Mouse (Mus musculus) midbrain, embryonic 11.5 days (tissue): ENCODE data around the gene Zfhx2. TPM values are rescaled to one million over a fixed set of nuclear protein-coding genes. Genes with fewer than 3 reads are reported as not detected.

ENCODE experiments used
- ATAC-seq: fragments of 200-750 bp; cut with Nextera tagmentation; 2 replicates; pipeline ENCODE4 v1.8.0; 2017; ENCODE audit warnings: moderate TSS enrichment, moderate library complexity; ENCODE audit not compliant: low FRiP score
- DNase-seq: peaks from one replicate; pipeline ENCODE4 v3.0.0; 2015; ENCODE audit warnings: low spot score; ENCODE audit errors: missing footprints
- H3K27ac ChIP-seq: fragments of 300-500 bp; sonication (generic); 2 replicates; pipeline ENCODE4 v1.5.1; 2014; ENCODE audit warnings: low read depth, low read length
- H3K27me3 ChIP-seq: fragments of 300-500 bp; sonication (generic); 2 replicates; pipeline ENCODE4 v1.6.1; 2014; ENCODE audit warnings: mild to moderate bottlenecking, low read length, moderate library complexity, mixed read lengths; ENCODE audit not compliant: control insufficient read depth, insufficient read depth
- H3K36me3 ChIP-seq: fragments of 300-500 bp; sonication (generic); 2 replicates; pipeline ENCODE4 v1.6.1; 2014; ENCODE audit warnings: mild to moderate bottlenecking, low read length, moderate library complexity, mixed read lengths; ENCODE audit not compliant: control insufficient read depth, insufficient read depth
- H3K4me1 ChIP-seq: fragments of 300-500 bp; sonication (generic); 2 replicates; pipeline ENCODE4 v1.6.1; 2014; ENCODE audit warnings: low read length; ENCODE audit not compliant: control insufficient read depth, insufficient read depth
- H3K4me2 ChIP-seq: fragments of 300-500 bp; sonication (generic); 2 replicates; pipeline ENCODE4 v1.6.1; 2014; ENCODE audit warnings: mild to moderate bottlenecking, moderate library complexity
- H3K4me3 ChIP-seq: fragments of 300-500 bp; sonication (generic); 2 replicates; pipeline ENCODE4 v1.5.1; 2014; ENCODE audit warnings: low read depth, low read length
- H3K9ac ChIP-seq: fragments of 300-500 bp; sonication (generic); 2 replicates; pipeline ENCODE4 v1.6.1; 2014; ENCODE audit warnings: low read length
- H3K9me3 ChIP-seq: fragments of 300-500 bp; sonication (generic); 2 replicates; pipeline ENCODE4 v1.6.1; 2016; ENCODE audit warnings: low read length; ENCODE audit not compliant: control insufficient read depth
- WGBS: fragments of 180-500 bp; shearing (Covaris S2); extraction: QIAGEN DNeasy Blood & Tissue Kit; methylation state at CpG from one replicate; pipeline ENCODE4 v1.1.7; 2014; 5-methylcytosine and 5-hydroxymethylcytosine counted together
- polyA plus RNA-seq: library from polyadenylated mRNA; unstranded; fragments of >200 nt; fragmentation: Nextera tagmentation; extraction: Ambion mirVana; gene quantifications from 2 replicates; pipeline ENCODE4 v1.2.1, GENCODE M21; 2014

Gene Zfhx2
- polyA plus RNA-seq, 1 experiment from 2014 or later = 11.5 TPM

DNA sequence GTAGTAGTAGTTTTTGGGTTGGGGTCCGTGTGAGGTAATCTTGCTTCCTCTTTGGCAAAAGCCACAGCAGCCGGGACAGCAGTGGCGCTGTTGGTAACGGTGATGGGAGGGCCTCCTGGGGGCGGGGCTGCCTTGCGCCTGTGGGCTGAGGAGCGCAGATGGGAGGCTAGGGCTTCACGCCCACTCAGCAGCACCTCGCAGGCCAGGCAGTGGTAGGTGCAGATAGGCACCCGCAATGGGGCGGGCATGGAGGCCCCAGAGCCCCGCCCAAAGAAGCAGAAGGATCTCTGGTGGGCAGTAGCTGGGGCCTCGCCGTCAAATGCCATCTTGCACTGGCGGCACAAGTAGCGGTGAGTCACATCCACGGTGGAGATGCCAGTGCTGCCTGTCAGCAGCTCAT is 29.5 kb downstream of the Zfhx2 start:
- H3K4me3 ChIP-seq = no peak overlapping the region
- H3K4me2 ChIP-seq = no peak overlapping the region
- peaks cover 16% of the 10 kb centered on the region for H3K4me1 ChIP-seq
- 34% methylated on average over 17 of the region's 17 CpGs for WGBS
- ATAC-seq = peak; percentile 68
- H3K9ac ChIP-seq = no peak overlapping the region
- H3K9me3 ChIP-seq = no peaks in the 10 kb centered on the region
- DNase-seq = no peak
- H3K27me3 ChIP-seq = no peaks in the 10 kb centered on the region
- no peak overlapping the region for H3K27ac ChIP-seq
- H3K36me3 ChIP-seq = peaks cover 7% of the 10 kb centered on the region

DNA sequence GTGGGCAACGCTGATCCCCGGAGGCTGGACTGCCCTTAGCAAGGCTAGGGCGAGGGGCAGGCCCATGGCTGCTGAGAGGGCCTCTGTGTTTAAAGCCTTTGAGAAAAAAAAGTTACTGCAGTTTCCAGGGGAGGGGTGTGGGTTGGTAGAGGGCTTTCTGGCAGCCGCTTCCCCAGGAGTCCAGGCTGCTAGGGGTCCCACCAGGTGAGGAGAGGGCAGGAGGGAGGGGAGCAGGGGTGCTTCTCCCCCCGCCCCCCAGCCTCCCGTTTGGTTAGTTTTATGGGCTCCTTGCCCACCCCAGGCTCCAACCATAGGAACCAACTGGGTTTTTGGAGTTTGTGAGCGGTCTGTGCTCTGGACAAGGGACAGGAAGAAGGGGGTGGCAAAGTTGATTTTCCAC is 30.3 kb downstream of the Zfhx2 start:
- WGBS = 39% methylated on average over 7 of the region's 7 CpGs
- Histone ChIP-seq H3K4me3 (no peak overlapping the region), H3K9me3 (no peaks in the 10 kb centered on the region), H3K36me3 (peaks cover 7% of the 10 kb centered on the region), H3K9ac (no peak overlapping the region), H3K4me2 (no peak overlapping the region), H3K4me1 (peaks cover 16% of the 10 kb centered on the region), H3K27me3 (no peaks in the 10 kb centered on the region), H3K27ac (no peak overlapping the region)
- no peak for DNase-seq
- ATAC-seq = no peak

DNA sequence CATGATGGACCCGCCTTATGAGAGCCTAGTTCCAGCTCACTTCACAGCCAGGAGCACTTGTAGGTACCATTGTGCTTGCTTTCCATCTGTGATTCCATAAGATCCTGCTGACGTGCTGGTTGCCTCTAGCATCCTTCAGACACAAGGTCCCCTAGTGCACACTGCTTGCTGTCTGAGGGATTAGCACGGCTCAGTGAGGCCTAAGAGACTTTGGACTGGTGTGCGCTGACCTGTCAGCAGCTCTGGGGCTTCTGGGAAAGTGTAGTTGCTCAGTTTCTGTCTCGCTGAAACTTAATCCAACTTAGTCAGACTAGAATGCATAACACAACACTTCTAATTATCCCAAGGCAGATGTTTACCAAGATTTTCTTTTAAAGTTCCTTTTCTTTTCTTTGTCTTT is 32.2 kb downstream of the Zfhx2 start:
- H3K9ac ChIP-seq = no peak overlapping the region
- H3K36me3 ChIP-seq = peaks cover 3% of the 10 kb centered on the region
- H3K9me3 ChIP-seq = no peaks in the 10 kb centered on the region
- DNase-seq (no peak), ATAC-seq (peak; percentile 45; the same call in 1 of the 2 replicates)
- no peak overlapping the region for H3K4me3 ChIP-seq
- 31% methylated on average over 5 of the region's 5 CpGs for WGBS
- peaks cover 16% of the 10 kb centered on the region for H3K4me1 ChIP-seq
- H3K27ac ChIP-seq = peak overlapping the region; percentile 22; the same call in 1 of the 2 replicates
- no peaks in the 10 kb centered on the region for H3K27me3 ChIP-seq
- no peak overlapping the region for H3K4me2 ChIP-seq

DNA sequence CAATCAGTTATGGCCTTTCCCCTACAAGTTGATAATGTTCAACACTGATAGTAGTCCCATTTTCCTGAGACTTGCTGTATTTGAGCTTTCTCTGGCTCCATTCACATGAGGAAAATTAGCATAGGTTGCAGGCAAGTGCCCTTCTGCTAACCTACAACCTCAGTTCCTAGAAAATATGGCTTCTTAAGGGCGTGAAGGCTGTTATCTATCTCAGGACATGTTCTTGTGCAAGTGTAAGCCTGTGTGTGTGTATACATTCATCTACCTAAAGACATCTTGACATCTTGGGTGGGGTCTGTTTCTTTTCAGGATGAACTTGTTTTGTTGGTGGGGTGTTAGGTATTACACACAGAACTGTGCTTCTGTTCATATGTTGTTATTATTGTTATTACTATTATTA is 33.1 kb downstream of the Zfhx2 start:
- no peaks in the 10 kb centered on the region for H3K9me3 ChIP-seq
- no peaks in the 10 kb centered on the region for H3K27me3 ChIP-seq
- H3K4me2 ChIP-seq = no peak overlapping the region
- no peak overlapping the region for H3K27ac ChIP-seq
- 84% methylated on average over 1 of the region's 1 CpGs for WGBS
- no peak overlapping the region for H3K9ac ChIP-seq
- no peak for ATAC-seq
- peaks cover 16% of the 10 kb centered on the region for H3K4me1 ChIP-seq
- DNase-seq = no peak
- H3K36me3 ChIP-seq = peaks cover under 1% of the 10 kb centered on the region
- no peak overlapping the region for H3K4me3 ChIP-seq

DNA sequence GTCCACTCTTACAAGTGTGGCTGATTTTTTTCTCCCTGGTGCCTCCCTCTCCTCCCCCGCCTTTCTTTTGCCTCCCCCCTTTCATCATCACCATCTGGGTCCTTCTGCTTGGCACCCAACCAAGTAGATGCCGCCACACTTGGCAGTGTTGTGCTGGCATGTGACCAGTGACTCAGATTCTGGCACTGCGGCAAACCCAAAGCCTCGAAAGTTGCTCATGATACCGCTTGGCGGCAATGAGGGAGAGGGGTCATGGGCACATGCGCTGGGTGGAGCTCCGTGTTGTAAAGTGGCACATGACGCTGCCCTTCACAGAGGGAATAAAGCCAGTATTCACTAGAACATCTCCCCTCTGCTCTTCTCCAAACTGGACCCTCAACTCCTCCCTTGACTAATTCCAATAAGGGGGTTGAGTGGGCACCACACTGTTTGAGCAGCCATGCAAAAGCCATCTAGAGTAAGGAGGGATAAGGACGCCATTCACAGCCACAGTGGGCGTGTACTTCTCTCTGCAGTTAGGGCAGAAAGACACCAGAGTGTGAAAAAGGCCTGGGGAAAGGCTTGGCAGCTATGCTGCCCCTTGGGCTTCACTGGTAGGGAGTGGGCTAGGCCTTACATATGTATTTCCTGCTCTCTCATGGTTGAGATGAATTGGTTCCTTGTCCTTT is 36.8 kb downstream of the Zfhx2 start:
- no peak for DNase-seq
- no peak for ATAC-seq
- Histone ChIP-seq H3K4me2 (no peak overlapping the region), H3K4me1 (peaks cover 4% of the 10 kb centered on the region), H3K4me3 (no peak overlapping the region), H3K9ac (no peak overlapping the region), H3K27ac (no peak overlapping the region), H3K36me3 (no peaks in the 10 kb centered on the region; the same call in 1 of the 2 replicates), H3K27me3 (no peaks in the 10 kb centered on the region), H3K9me3 (no peaks in the 10 kb centered on the region)
- WGBS = 85% methylated on average over 11 of the region's 11 CpGs

DNA sequence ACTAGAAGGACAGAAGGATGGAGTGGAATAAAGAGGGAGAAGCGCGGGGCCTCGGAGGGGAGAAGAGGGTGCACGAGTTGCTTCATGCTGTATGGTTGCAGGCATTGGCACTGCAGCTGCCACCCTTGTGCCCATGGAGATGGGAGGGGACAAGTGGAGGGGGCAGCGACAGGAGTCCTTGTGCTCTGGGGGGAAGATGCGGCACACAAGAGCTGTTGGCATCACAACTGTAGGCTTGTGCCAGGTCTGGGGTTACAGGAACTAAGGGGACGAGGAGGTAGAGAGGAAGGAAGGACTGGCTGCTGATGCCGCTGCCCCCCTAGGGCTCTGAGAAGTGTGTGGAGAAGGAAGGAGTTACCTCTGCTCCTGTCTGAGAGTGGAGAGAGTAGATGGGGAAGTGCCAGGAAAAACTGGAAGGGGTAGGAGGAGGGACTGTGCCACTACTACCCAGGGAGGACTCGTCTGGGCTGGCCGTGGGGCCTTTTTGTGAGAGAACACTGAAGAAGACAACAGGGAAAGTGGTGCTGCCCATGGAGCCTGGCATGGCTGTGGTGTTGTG is 37.9 kb downstream of the Zfhx2 start:
- Histone ChIP-seq H3K9ac (no peak overlapping the region), H3K27ac (no peak overlapping the region), H3K4me2 (no peak overlapping the region), H3K4me3 (no peak overlapping the region), H3K27me3 (no peaks in the 10 kb centered on the region), H3K9me3 (no peaks in the 10 kb centered on the region), H3K36me3 (no peaks in the 10 kb centered on the region), H3K4me1 (no peaks in the 10 kb centered on the region)
- no peak for DNase-seq
- ATAC-seq = no peak
- WGBS = 88% methylated on average over 10 of the region's 10 CpGs

DNA sequence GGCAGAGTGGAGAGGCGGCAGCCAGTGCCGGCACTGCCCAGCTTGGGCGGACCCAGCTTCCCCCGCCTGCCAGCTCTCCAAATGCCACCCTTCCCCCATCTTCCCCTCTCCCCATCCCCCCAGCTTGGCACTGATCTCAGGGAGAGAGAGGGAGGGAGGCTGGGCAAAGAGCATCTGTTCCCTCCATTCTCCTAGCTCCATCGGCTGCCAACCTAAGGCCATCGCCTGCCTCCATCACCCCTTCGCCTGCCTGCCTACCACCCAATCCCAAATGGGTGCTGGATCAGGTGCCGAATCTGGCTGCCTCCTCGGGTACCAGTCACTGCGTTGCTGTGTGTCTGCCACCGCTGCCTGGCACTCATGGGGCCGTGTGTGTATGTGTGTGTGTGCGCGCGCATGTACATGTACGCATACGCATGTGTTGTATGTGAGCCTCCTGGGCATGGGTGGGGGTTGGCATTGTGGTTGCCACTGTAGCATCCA is 38.4 kb downstream of the Zfhx2 start:
- no peaks in the 10 kb centered on the region for H3K36me3 ChIP-seq
- H3K9me3 ChIP-seq = no peaks in the 10 kb centered on the region
- H3K4me2 ChIP-seq = no peak overlapping the region
- ATAC-seq (no peak), DNase-seq (no peak)
- H3K4me1 ChIP-seq = no peaks in the 10 kb centered on the region
- H3K4me3 ChIP-seq = no peak overlapping the region
- no peak overlapping the region for H3K9ac ChIP-seq
- no peak overlapping the region for H3K27ac ChIP-seq
- WGBS = 93% methylated on average over 17 of the region's 17 CpGs
- no peaks in the 10 kb centered on the region for H3K27me3 ChIP-seq

DNA sequence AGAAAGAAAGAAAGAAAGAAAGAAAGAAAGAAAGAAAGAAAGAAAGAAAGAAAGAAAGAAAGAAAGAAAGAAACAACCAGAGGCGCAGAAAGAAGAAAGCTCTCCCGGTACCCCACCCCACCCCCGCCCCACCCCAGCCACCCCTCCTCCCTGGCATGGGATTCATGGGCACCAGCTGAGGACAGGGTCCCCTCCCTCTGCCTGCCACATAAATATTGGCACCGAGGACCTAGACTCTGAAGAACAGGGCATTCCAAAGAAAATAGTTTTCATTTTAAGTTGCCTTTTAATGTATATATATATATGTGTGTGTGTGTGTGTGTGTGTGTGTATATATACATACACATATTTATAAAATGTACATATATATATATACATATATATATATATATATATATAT is 39.1 kb downstream of the Zfhx2 start:
- Histone ChIP-seq H3K9ac (no peak overlapping the region), H3K27ac (no peak overlapping the region), H3K4me3 (no peak overlapping the region), H3K9me3 (no peaks in the 10 kb centered on the region), H3K4me1 (no peaks in the 10 kb centered on the region), H3K4me2 (no peak overlapping the region), H3K27me3 (no peaks in the 10 kb centered on the region), H3K36me3 (no peaks in the 10 kb centered on the region)
- no peak for DNase-seq
- WGBS = 93% methylated on average over 4 of the region's 4 CpGs
- ATAC-seq = no peak

DNA sequence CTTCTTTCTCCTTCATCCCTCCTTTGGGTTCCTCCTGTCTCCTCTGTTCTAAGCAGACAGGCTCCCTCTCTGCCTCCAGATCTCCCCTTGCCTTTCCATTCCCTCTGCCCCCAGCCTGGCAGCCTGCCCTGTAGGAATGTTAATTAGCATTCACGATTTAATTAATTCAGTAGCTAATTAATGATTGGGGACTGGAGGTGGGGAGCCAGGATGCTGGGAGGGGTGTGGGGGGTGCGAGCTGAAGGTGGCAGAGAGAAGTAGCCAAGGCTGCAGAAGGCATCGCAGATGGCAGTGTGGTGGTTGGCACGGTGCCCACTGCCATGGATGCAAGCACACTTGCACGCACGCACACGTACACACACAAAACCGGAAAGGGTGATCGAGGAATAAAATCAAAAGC is 39.6 kb downstream of the Zfhx2 start:
- ATAC-seq = no peak

More for the DNA sequence above, 39.6 kb downstream of the Zfhx2 start:
- Histone ChIP-seq H3K4me1 (no peaks in the 10 kb centered on the region), H3K9ac (no peak overlapping the region), H3K27me3 (no peaks in the 10 kb centered on the region), H3K9me3 (no peaks in the 10 kb centered on the region), H3K27ac (no peak overlapping the region), H3K4me3 (no peak overlapping the region), H3K4me2 (no peak overlapping the region), H3K36me3 (no peaks in the 10 kb centered on the region)
- DNase-seq = no peak
- WGBS = 91% methylated on average over 9 of the region's 9 CpGs
